Mouse (Mus musculus) midbrain, embryonic 11.5 days (tissue): ENCODE measurements at regions not wholly inside any gene's neighbourhood (a gene's known extent, or its start where the extent isn't known, plus 50 kb on each side); places are given as distances from the start of the nearest gene placed in this dataset.

Experiments used
- ATAC-seq: fragments of 200-750 bp; cut with Nextera tagmentation; 2 replicates; pipeline ENCODE4 v1.8.0; 2017; ENCODE audit warnings: moderate TSS enrichment, moderate library complexity; ENCODE audit not compliant: low FRiP score
- DNase-seq: peaks from one replicate; pipeline ENCODE4 v3.0.0; 2015; ENCODE audit warnings: low spot score; ENCODE audit errors: missing footprints
- H3K27ac ChIP-seq: fragments of 300-500 bp; sonication (generic); 2 replicates; pipeline ENCODE4 v1.5.1; 2014; ENCODE audit warnings: low read depth, low read length
- H3K27me3 ChIP-seq: fragments of 300-500 bp; sonication (generic); 2 replicates; pipeline ENCODE4 v1.6.1; 2014; ENCODE audit warnings: mild to moderate bottlenecking, low read length, moderate library complexity, mixed read lengths; ENCODE audit not compliant: control insufficient read depth, insufficient read depth
- H3K36me3 ChIP-seq: fragments of 300-500 bp; sonication (generic); 2 replicates; pipeline ENCODE4 v1.6.1; 2014; ENCODE audit warnings: mild to moderate bottlenecking, low read length, moderate library complexity, mixed read lengths; ENCODE audit not compliant: control insufficient read depth, insufficient read depth
- H3K4me1 ChIP-seq: fragments of 300-500 bp; sonication (generic); 2 replicates; pipeline ENCODE4 v1.6.1; 2014; ENCODE audit warnings: low read length; ENCODE audit not compliant: control insufficient read depth, insufficient read depth
- H3K4me2 ChIP-seq: fragments of 300-500 bp; sonication (generic); 2 replicates; pipeline ENCODE4 v1.6.1; 2014; ENCODE audit warnings: mild to moderate bottlenecking, moderate library complexity
- H3K4me3 ChIP-seq: fragments of 300-500 bp; sonication (generic); 2 replicates; pipeline ENCODE4 v1.5.1; 2014; ENCODE audit warnings: low read depth, low read length
- H3K9ac ChIP-seq: fragments of 300-500 bp; sonication (generic); 2 replicates; pipeline ENCODE4 v1.6.1; 2014; ENCODE audit warnings: low read length
- H3K9me3 ChIP-seq: fragments of 300-500 bp; sonication (generic); 2 replicates; pipeline ENCODE4 v1.6.1; 2016; ENCODE audit warnings: low read length; ENCODE audit not compliant: control insufficient read depth
- WGBS: fragments of 180-500 bp; shearing (Covaris S2); extraction: QIAGEN DNeasy Blood & Tissue Kit; methylation state at CpG from one replicate; pipeline ENCODE4 v1.1.7; 2014; 5-methylcytosine and 5-hydroxymethylcytosine counted together

GRCm38 (mm10) chr10:57156426-57156825 lies 329.8 kb upstream of the Hsf2 start:
- H3K27me3 ChIP-seq = no peaks in the 10 kb centered on the region
- DNase-seq (no peak), ATAC-seq (no peak)
- no peak overlapping the region for H3K9ac ChIP-seq
- WGBS = 77% methylated on average over 4 of the region's 4 CpGs
- H3K9me3 ChIP-seq = no peaks in the 10 kb centered on the region
- no peak overlapping the region for H3K27ac ChIP-seq
- no peaks in the 10 kb centered on the region for H3K36me3 ChIP-seq
- no peak overlapping the region for H3K4me2 ChIP-seq
- no peaks in the 10 kb centered on the region for H3K4me1 ChIP-seq
- H3K4me3 ChIP-seq = no peak overlapping the region

GRCm38 (mm10) chr10:57156912-57157311 lies 329.3 kb upstream of the Hsf2 start:
- H3K36me3 ChIP-seq = no peaks in the 10 kb centered on the region
- no peaks in the 10 kb centered on the region for H3K27me3 ChIP-seq
- no peak overlapping the region for H3K4me2 ChIP-seq
- H3K4me3 ChIP-seq = no peak overlapping the region
- 78% methylated on average over 9 of the region's 9 CpGs for WGBS
- H3K27ac ChIP-seq = no peak overlapping the region
- DNase-seq (peak; percentile 69), ATAC-seq (no peak)
- H3K9me3 ChIP-seq = no peaks in the 10 kb centered on the region
- H3K4me1 ChIP-seq = no peaks in the 10 kb centered on the region
- no peak overlapping the region for H3K9ac ChIP-seq

GRCm38 (mm10) chr10:57160546-57160945 lies 325.6 kb upstream of the Hsf2 start:
- H3K9ac ChIP-seq = no peak overlapping the region
- H3K27ac ChIP-seq = no peak overlapping the region
- H3K4me1 ChIP-seq = no peaks in the 10 kb centered on the region
- no peak overlapping the region for H3K4me2 ChIP-seq
- H3K27me3 ChIP-seq = no peaks in the 10 kb centered on the region
- H3K36me3 ChIP-seq = no peaks in the 10 kb centered on the region
- DNase-seq (peak; percentile 44), ATAC-seq (no peak)
- no peak overlapping the region for H3K4me3 ChIP-seq
- no peaks in the 10 kb centered on the region for H3K9me3 ChIP-seq

- no peak for ATAC-seq
- H3K9ac ChIP-seq = no peak overlapping the region
- no peaks in the 10 kb centered on the region for H3K27me3 ChIP-seq
- no peak for DNase-seq
- no peak overlapping the region for H3K4me2 ChIP-seq
- 72% methylated on average over 5 of the region's 5 CpGs for WGBS
- H3K4me1 ChIP-seq = no peaks in the 10 kb centered on the region
- no peaks in the 10 kb centered on the region for H3K36me3 ChIP-seq
- H3K4me3 ChIP-seq = no peak overlapping the region
- H3K27ac ChIP-seq = no peak overlapping the region
- H3K9me3 ChIP-seq = no peaks in the 10 kb centered on the region
Measured at GRCm38 (mm10) chr10:57163359-57163758, 322.8 kb upstream of the Hsf2 start.

GRCm38 (mm10) chr10:57183560-57183959 lies 302.6 kb upstream of the Hsf2 start:
- 79% methylated on average over 1 of the region's 1 CpGs for WGBS
- ATAC-seq = no peak
- H3K4me3 ChIP-seq = no peak overlapping the region

GRCm38 (mm10) chr10:57210701-57211100 lies 275.5 kb upstream of the Hsf2 start:
- Histone ChIP-seq H3K36me3 (no peaks in the 10 kb centered on the region), H3K4me3 (no peak overlapping the region), H3K4me2 (no peak overlapping the region), H3K27me3 (no peaks in the 10 kb centered on the region), H3K9me3 (no peaks in the 10 kb centered on the region), H3K9ac (no peak overlapping the region), H3K4me1 (no peaks in the 10 kb centered on the region), H3K27ac (no peak overlapping the region)
- ATAC-seq (no peak), DNase-seq (no peak)

More at GRCm38 (mm10) chr10:57183560-57183959, 302.6 kb upstream of the Hsf2 start:
- Histone ChIP-seq H3K27me3 (no peaks in the 10 kb centered on the region), H3K4me1 (no peaks in the 10 kb centered on the region), H3K27ac (no peak overlapping the region), H3K9me3 (no peaks in the 10 kb centered on the region), H3K36me3 (no peaks in the 10 kb centered on the region), H3K4me2 (no peak overlapping the region), H3K9ac (no peak overlapping the region)
- no peak for DNase-seq

GRCm38 (mm10) chr10:57231117-57231516 lies 255.1 kb upstream of the Hsf2 start:
- Histone ChIP-seq H3K4me3 (no peak overlapping the region), H3K4me1 (no peaks in the 10 kb centered on the region), H3K27ac (no peak overlapping the region), H3K36me3 (no peaks in the 10 kb centered on the region), H3K9me3 (no peaks in the 10 kb centered on the region), H3K4me2 (no peak overlapping the region), H3K9ac (no peak overlapping the region), H3K27me3 (no peaks in the 10 kb centered on the region)
- no peak for ATAC-seq
- DNase-seq = no peak
- 80% methylated on average over 3 of the region's 3 CpGs for WGBS

GRCm38 (mm10) chr10:57281220-57281619 lies 205.0 kb upstream of the Hsf2 start:
- DNase-seq (no peak), ATAC-seq (no peak)
- WGBS = 41% methylated on average over 1 of the region's 1 CpGs
- Histone ChIP-seq H3K27ac (no peak overlapping the region), H3K9ac (no peak overlapping the region), H3K36me3 (no peaks in the 10 kb centered on the region), H3K4me2 (no peak overlapping the region), H3K4me1 (no peaks in the 10 kb centered on the region), H3K4me3 (no peak overlapping the region), H3K9me3 (no peaks in the 10 kb centered on the region), H3K27me3 (no peaks in the 10 kb centered on the region)

GRCm38 (mm10) chr10:57282896-57283295 lies 203.3 kb upstream of the Hsf2 start:
- DNase-seq (no peak), ATAC-seq (no peak)
- Histone ChIP-seq H3K9ac (no peak overlapping the region), H3K27ac (no peak overlapping the region), H3K9me3 (no peaks in the 10 kb centered on the region), H3K36me3 (no peaks in the 10 kb centered on the region), H3K4me1 (no peaks in the 10 kb centered on the region), H3K27me3 (no peaks in the 10 kb centered on the region), H3K4me3 (no peak overlapping the region), H3K4me2 (no peak overlapping the region)
- 85% methylated on average over 5 of the region's 5 CpGs for WGBS

- ATAC-seq (no peak), DNase-seq (no peak)
- no peaks in the 10 kb centered on the region for H3K27me3 ChIP-seq
- H3K4me2 ChIP-seq = no peak overlapping the region
- no peak overlapping the region for H3K4me3 ChIP-seq
- WGBS = 95% methylated on average over 10 of the region's 10 CpGs
- no peaks in the 10 kb centered on the region for H3K36me3 ChIP-seq
- H3K4me1 ChIP-seq = no peaks in the 10 kb centered on the region
- no peaks in the 10 kb centered on the region for H3K9me3 ChIP-seq
- no peak overlapping the region for H3K9ac ChIP-seq
- H3K27ac ChIP-seq = no peak overlapping the region
Measured at GRCm38 (mm10) chr10:57291596-57291995, 194.6 kb upstream of the Hsf2 start.
